Mouse (Mus musculus): ENCODE data around the gene Gm10322. TPM values are rescaled to one million over a fixed set of nuclear protein-coding genes. Genes with fewer than 3 reads are reported as not detected.

Gm10322 gene
- polyA plus RNA-seq, 1 experiment from 2014 or later: not detected

- H3K27ac ChIP-seq (ENCODE audit: low read length): no peak overlapping the region
Observed at GRCm38 (mm10) chr10:59665503-59666291, 49.8 kb downstream of the Gm10322 start.

More at GRCm38 (mm10) chr10:59665503-59666291, 49.8 kb downstream of the Gm10322 start:
- Histone ChIP-seq H3K4me3 (ENCODE audit: low read length) (no peak overlapping the region), H3K36me3 (ENCODE audit: control insufficient read depth, insufficient read depth, low read length) (no peaks in the 10 kb centered on the region), H3K9ac (ENCODE audit: low read length) (no peak overlapping the region), H3K4me1 (replicated peaks; ENCODE audit: control insufficient read depth, insufficient read depth, low read length) (peaks cover 15% of the 10 kb centered on the region), H3K27me3 (ENCODE audit: control insufficient read depth, insufficient read depth, low read depth, low read length) (no peaks in the 10 kb centered on the region), H3K4me2 (ENCODE audit: low read depth, low read length) (no peak overlapping the region), H3K9me3 (ENCODE audit: control insufficient read depth, low read length) (peaks cover under 1% of the 10 kb centered on the region; the same call in 1 of the 2 replicates)
- WGBS: 72% methylated on average over 13 of the region's 13 CpGs
- ATAC-seq (ENCODE audit: low read depth): no peak

Other genes with a start within 250 kb of the Gm10322 start
- gene Gm10273, start 220.4 kb upstream of the Gm10322 start, polyA plus RNA-seq (2015; fragmentation: Nextera tagmentation; extraction: Ambion mirVana): 1.3 and 12.4 TPM in 2 replicates
- gene Pla2g12b, start 212.4 kb upstream of the Gm10322 start, polyA plus RNA-seq (2015; fragmentation: Nextera tagmentation; extraction: Ambion mirVana): 0.19 and 1.0 TPM in 2 replicates
- gene Oit3, start 174.3 kb upstream of the Gm10322 start, polyA plus RNA-seq (2015; fragmentation: Nextera tagmentation; extraction: Ambion mirVana): 2.8 TPM in 2 replicates
- gene Mcu, start 629 bp downstream of the Gm10322 start, polyA plus RNA-seq (2015; fragmentation: Nextera tagmentation; extraction: Ambion mirVana): 30.6 and 33.3 TPM in 2 replicates
- gene Micu1, start 86.4 kb downstream of the Gm10322 start, polyA plus RNA-seq (2015; fragmentation: Nextera tagmentation; extraction: Ambion mirVana): 68.8 and 69.1 TPM in 2 replicates

Measured in lung, embryonic 16.5 days (tissue).